Mouse (Mus musculus): ENCODE data around the gene Hpse2. TPM values are rescaled to one million over a fixed set of nuclear protein-coding genes. Genes with fewer than 3 reads are reported as not detected.
A peak's percentile ranks its signal among the peaks of the same experiment; 100 is the strongest.

Gene Hpse2
- total RNA-seq, 1 experiment: 0.27 TPM

DNA sequence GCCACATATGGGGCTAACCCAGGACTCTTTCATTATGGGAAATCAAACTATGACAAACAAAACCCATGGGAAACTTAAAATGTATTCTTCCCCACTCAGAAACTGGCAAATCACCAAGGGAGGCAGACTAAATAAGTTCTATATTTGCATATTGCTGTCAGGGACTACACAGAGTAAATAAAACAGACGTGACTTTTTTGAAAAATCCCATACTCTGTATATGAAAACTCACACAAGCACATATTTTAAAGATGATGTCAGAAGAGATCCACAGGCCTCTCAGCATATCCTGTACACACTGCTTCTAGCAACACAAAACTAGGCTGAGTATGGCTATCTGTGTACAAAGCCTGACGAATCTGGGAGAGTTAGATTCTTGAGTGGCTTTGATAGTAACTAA lies 27.4 kb upstream of the Hpse2 start:
- TF ChIP-seq CHD2 (IDR thresholded peaks at IDR 0.05; ENCODE audit: low read depth, low read length): no peak
- no peak for TF ChIP-seq ZNF384 (IDR thresholded peaks at IDR 0.05; ENCODE audit: low read depth, low read length)
- TF ChIP-seq HCFC1 (IDR thresholded peaks at IDR 0.05; ENCODE audit: borderline replicate concordance, insufficient read depth, low read length): no peak
- no peak for TF ChIP-seq ZC3H11A (IDR thresholded peaks at IDR 0.05; ENCODE audit: borderline replicate concordance, low read depth, low read length)
- no peak for DNase-seq (ENCODE audit: low read depth, low spot score)
- H3K9ac ChIP-seq (ENCODE audit: insufficient read depth, low read depth, low read length, poor library complexity, severe bottlenecking): no peak overlapping the region

DNA sequence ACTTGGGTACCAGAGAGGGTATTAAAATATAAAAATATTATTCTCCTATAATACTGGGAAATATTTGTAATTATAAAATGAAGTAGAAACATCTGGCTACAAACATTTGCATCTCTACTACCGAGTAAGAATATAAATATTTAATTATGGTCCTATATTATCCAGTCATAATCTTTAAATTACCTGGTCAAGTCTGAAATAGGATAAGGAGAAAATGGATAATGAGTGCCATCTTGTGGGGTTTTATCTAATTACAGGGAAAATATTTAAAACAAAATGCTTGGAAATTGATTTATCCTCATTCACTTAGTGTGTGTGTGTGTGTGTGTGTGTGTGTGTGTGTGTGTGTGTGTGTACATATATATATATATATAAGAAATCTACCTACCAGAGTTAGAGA lies 19.0 kb upstream of the Hpse2 start:
- no peak overlapping the region for H3K27ac ChIP-seq (ENCODE audit: insufficient read depth, low read depth, low read length, poor library complexity, severe bottlenecking)
- TF ChIP-seq MAFK (IDR thresholded peaks at IDR 0.05; ENCODE audit: insufficient read depth, low read depth, low read length): no peak
- TF ChIP-seq CHD2 (IDR thresholded peaks at IDR 0.05; ENCODE audit: low read depth, low read length): no peak
- no peak for TF ChIP-seq ZC3H11A (IDR thresholded peaks at IDR 0.05; ENCODE audit: borderline replicate concordance, low read depth, low read length)
- TF ChIP-seq HCFC1 (IDR thresholded peaks at IDR 0.05; ENCODE audit: borderline replicate concordance, insufficient read depth, low read length): no peak
- no peak overlapping the region for H3K9ac ChIP-seq (ENCODE audit: insufficient read depth, low read depth, low read length, poor library complexity, severe bottlenecking)
- no peaks in the 10 kb centered on the region for H3K36me3 ChIP-seq (ENCODE audit: control insufficient read depth, insufficient read depth, low read length, poor library complexity, severe bottlenecking)
- no peak for DNase-seq (ENCODE audit: low read depth, low spot score)
- no peaks in the 10 kb centered on the region for H3K9me3 ChIP-seq (ENCODE audit: control insufficient read depth, insufficient read depth, low read depth, low read length)
- H3K4me3 ChIP-seq (ENCODE audit: insufficient read depth in 1 of 2, low read depth in 1 of 2, low read length in 2 of 2, poor library complexity in 1 of 2, severe bottlenecking in 1 of 2): no peak overlapping the region
- no peaks in the 10 kb centered on the region for H3K4me1 ChIP-seq (ENCODE audit: control insufficient read depth in 2 of 2, insufficient read depth in 2 of 2, low read length in 2 of 2, poor library complexity in 1 of 2)
- in situ Hi-C loops (cut with MboI; ENCODE audit: low sequenced_read_pairs in 2 of 2, unreplicated experiment in 2 of 2): loop anchor here (10.0 to 25.0 kb wide), 2 partner anchors 595 to 612 kb away; no protein-coding TSS in a partner anchor

More for the DNA sequence above, 27.4 kb upstream of the Hpse2 start:
- Histone ChIP-seq H3K27ac (ENCODE audit: insufficient read depth, low read depth, low read length, poor library complexity, severe bottlenecking) (no peak overlapping the region), H3K36me3 (ENCODE audit: control insufficient read depth, insufficient read depth, low read length, poor library complexity, severe bottlenecking) (no peaks in the 10 kb centered on the region), H3K4me1 (ENCODE audit: control insufficient read depth in 2 of 2, insufficient read depth in 2 of 2, low read length in 2 of 2, poor library complexity in 1 of 2) (no peaks in the 10 kb centered on the region), H3K4me3 (ENCODE audit: insufficient read depth in 1 of 2, low read depth in 1 of 2, low read length in 2 of 2, poor library complexity in 1 of 2, severe bottlenecking in 1 of 2) (no peak overlapping the region), H3K9me3 (ENCODE audit: control insufficient read depth, insufficient read depth, low read depth, low read length) (no peaks in the 10 kb centered on the region)
- in situ Hi-C loops (cut with MboI; ENCODE audit: low sequenced_read_pairs in 2 of 2, unreplicated experiment in 2 of 2): loop anchor here in 1 of 2 experiments (25.0 kb wide), 1 partner anchor 603 kb away; no protein-coding TSS in a partner anchor

DNA sequence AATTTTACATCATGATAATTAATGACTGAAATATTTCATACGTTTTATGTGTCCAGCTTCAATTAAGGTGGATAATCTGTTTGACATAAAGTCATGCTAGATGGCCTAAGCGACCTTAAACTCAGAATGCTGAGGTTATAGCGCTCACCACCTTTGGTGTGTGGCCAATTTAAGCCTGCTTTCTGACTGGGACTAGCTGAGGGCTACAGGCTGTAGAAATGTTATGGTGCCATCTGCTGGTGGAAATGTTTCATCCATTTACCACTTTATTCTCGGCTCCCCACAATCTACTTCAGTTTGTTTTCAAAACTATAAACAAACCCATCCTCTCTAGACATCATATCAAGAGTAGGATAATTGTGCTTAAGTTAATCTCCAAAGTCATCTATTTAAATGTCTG lies 8.2 kb upstream of the Hpse2 start:
- Histone ChIP-seq H3K9me3 (ENCODE audit: control insufficient read depth, insufficient read depth, low read depth, low read length) (no peaks in the 10 kb centered on the region), H3K9ac (ENCODE audit: insufficient read depth, low read depth, low read length, poor library complexity, severe bottlenecking) (no peak overlapping the region), H3K36me3 (ENCODE audit: control insufficient read depth, insufficient read depth, low read length, poor library complexity, severe bottlenecking) (no peaks in the 10 kb centered on the region), H3K4me1 (ENCODE audit: control insufficient read depth in 2 of 2, insufficient read depth in 2 of 2, low read length in 2 of 2, poor library complexity in 1 of 2) (no peaks in the 10 kb centered on the region), H3K27ac (ENCODE audit: insufficient read depth, low read depth, low read length, poor library complexity, severe bottlenecking) (no peak overlapping the region), H3K4me3 (ENCODE audit: insufficient read depth in 1 of 2, low read depth in 1 of 2, low read length in 2 of 2, poor library complexity in 1 of 2, severe bottlenecking in 1 of 2) (no peak overlapping the region)
- TF ChIP-seq ZC3H11A (IDR thresholded peaks at IDR 0.05; ENCODE audit: borderline replicate concordance, low read depth, low read length) (peak; percentile 80), CHD2 (IDR thresholded peaks at IDR 0.05; ENCODE audit: low read depth, low read length) (no peak)
- in situ Hi-C loops (cut with MboI; ENCODE audit: low sequenced_read_pairs in 2 of 2, unreplicated experiment in 2 of 2): no loop called here
- DNase-seq (ENCODE audit: low read depth, low spot score): peak; percentile 46

DNA sequence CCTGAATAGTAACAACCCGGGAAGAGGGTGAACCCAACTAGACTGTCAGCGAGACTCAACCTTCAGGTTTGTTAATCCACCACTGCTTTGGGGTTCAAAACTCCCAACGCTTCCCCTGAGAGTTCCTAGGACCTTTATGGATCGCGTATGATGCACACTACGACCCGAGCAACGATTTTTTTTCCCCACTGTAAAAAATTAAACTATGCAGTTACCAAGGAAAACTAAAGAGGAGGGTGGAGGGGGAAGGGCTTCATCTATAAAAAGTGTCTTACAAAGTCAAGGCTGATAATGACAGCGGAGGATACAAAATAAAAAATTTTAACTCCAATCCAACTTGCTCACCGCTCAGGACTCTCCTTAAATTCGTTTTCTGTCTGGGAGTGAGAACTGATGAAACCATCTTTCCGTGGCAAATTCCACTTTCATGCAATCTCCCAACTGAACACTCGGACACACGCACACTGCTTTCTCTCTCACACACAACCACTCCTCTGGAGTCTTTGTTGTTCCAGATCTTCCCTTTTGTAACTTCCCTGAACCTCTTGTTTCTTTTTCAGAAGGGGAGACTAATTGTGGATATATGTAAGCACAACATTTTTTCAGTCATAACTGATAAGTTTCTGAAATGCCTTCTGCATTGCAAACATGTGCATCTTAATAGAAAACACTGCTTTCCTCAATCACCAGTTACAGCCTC lies 934 bp downstream of the Hpse2 start:
- no peak overlapping the region for H3K9ac ChIP-seq (ENCODE audit: insufficient read depth, low read depth, low read length, poor library complexity, severe bottlenecking)

More for the DNA sequence above, 934 bp downstream of the Hpse2 start:
- H3K36me3 ChIP-seq (ENCODE audit: control insufficient read depth, insufficient read depth, low read length, poor library complexity, severe bottlenecking): no peaks in the 10 kb centered on the region
- no peak for TF ChIP-seq HCFC1 (IDR thresholded peaks at IDR 0.05; ENCODE audit: borderline replicate concordance, insufficient read depth, low read length)
- no peak for TF ChIP-seq ZNF384 (IDR thresholded peaks at IDR 0.05; ENCODE audit: low read depth, low read length)
- no peak for TF ChIP-seq CHD2 (IDR thresholded peaks at IDR 0.05; ENCODE audit: low read depth, low read length)
- no peak for TF ChIP-seq ZC3H11A (IDR thresholded peaks at IDR 0.05; ENCODE audit: borderline replicate concordance, low read depth, low read length)
- TF ChIP-seq MAFK (IDR thresholded peaks at IDR 0.05; ENCODE audit: insufficient read depth, low read depth, low read length): no peak
- no peak for DNase-seq (ENCODE audit: low read depth, low spot score)
- in situ Hi-C loops (cut with MboI; ENCODE audit: low sequenced_read_pairs in 2 of 2, unreplicated experiment in 2 of 2): no loop called here
- no peak overlapping the region for H3K27ac ChIP-seq (ENCODE audit: insufficient read depth, low read depth, low read length, poor library complexity, severe bottlenecking)
- H3K9me3 ChIP-seq (ENCODE audit: control insufficient read depth, insufficient read depth, low read depth, low read length): no peaks in the 10 kb centered on the region
- peak overlapping the region in 1 of 2 experiments; percentile 12; a peak in 1 of 4 replicates for H3K4me3 ChIP-seq (ENCODE audit: insufficient read depth in 1 of 2, low read depth in 1 of 2, low read length in 2 of 2, poor library complexity in 1 of 2, severe bottlenecking in 1 of 2)
- H3K4me1 ChIP-seq (ENCODE audit: control insufficient read depth in 2 of 2, insufficient read depth in 2 of 2, low read length in 2 of 2, poor library complexity in 1 of 2): no peaks in the 10 kb centered on the region
